Mouse (Mus musculus): ENCODE measurements around the gene Cdc42se1. TPM values are rescaled to one million over a fixed set of nuclear protein-coding genes. Genes with fewer than 3 reads are reported as not detected.

Cdc42se1 gene
- polyA plus RNA-seq, 1 experiment from 2014 or later = 109 TPM

GRCm38 (mm10) chr3:95250783-95251424 lies 22.4 kb downstream of the Cdc42se1 start, which contains the start of gene Bnipl:
Gene Bnipl, minus strand, starts transcription at chr3:95251193.
- H3K27ac ChIP-seq (ENCODE audit: low read depth, low read length) = no peak within 1 kb of the TSS
- no peak for DNase-seq (ENCODE audit: low spot score)
- 65% methylated on average over 7 of the region's 7 CpGs for WGBS

GRCm38 (mm10) chr3:95256931-95257330 lies 28.4 kb downstream of the Cdc42se1 start:
- Histone ChIP-seq H3K27me3 (ENCODE audit: control insufficient read depth, insufficient read depth, low read length) (no peaks in the 10 kb centered on the region), H3K36me3 (ENCODE audit: control insufficient read depth, insufficient read depth, low read length) (peaks cover 22% of the 10 kb centered on the region), H3K4me2 (ENCODE audit: low read depth) (no peak overlapping the region), H3K9ac (ENCODE audit: low read length) (no peak overlapping the region), H3K9me3 (ENCODE audit: control insufficient read depth, low read length) (no peaks in the 10 kb centered on the region), H3K4me3 (ENCODE audit: low read depth, low read length) (no peak overlapping the region), H3K4me1 (ENCODE audit: control insufficient read depth, insufficient read depth, low read length) (no peaks in the 10 kb centered on the region), H3K27ac (ENCODE audit: low read depth, low read length) (no peak overlapping the region)
- WGBS = 79% methylated on average over 5 of the region's 5 CpGs
- ATAC-seq (ENCODE audit: insufficient read depth, low FRiP score, low TSS enrichment) = no peak
- no peak for DNase-seq (ENCODE audit: low spot score)

More at GRCm38 (mm10) chr3:95250783-95251424, 22.4 kb downstream of the Cdc42se1 start, which contains the start of gene Bnipl:
- Histone ChIP-seq H3K36me3 (ENCODE audit: control insufficient read depth, insufficient read depth, low read length) (peaks cover 3% of the 10 kb centered on the region; the same call in 1 of the 2 replicates), H3K4me1 (ENCODE audit: control insufficient read depth, insufficient read depth, low read length) (no peaks in the 10 kb centered on the region), H3K27me3 (ENCODE audit: control insufficient read depth, insufficient read depth, low read length) (no peaks in the 10 kb centered on the region), H3K9me3 (ENCODE audit: control insufficient read depth, low read length) (no peaks in the 10 kb centered on the region), H3K4me2 (ENCODE audit: low read depth) (no peak within 1 kb of the TSS), H3K9ac (ENCODE audit: low read length) (no peak within 1 kb of the TSS), H3K4me3 (ENCODE audit: low read depth, low read length) (no peak within 1 kb of the TSS)
- ATAC-seq (ENCODE audit: insufficient read depth, low FRiP score, low TSS enrichment) = no peak

GRCm38 (mm10) chr3:95261975-95262374 lies 33.4 kb downstream of the Cdc42se1 start:
- no peaks in the 10 kb centered on the region for H3K4me1 ChIP-seq (ENCODE audit: control insufficient read depth, insufficient read depth, low read length)
- H3K27ac ChIP-seq (ENCODE audit: low read depth, low read length) = no peak overlapping the region
- no peak overlapping the region for H3K4me2 ChIP-seq (ENCODE audit: low read depth)
- H3K9ac ChIP-seq (ENCODE audit: low read length) = no peak overlapping the region
- WGBS = 90% methylated on average over 4 of the region's 4 CpGs
- DNase-seq (ENCODE audit: low spot score) (no peak), ATAC-seq (ENCODE audit: insufficient read depth, low FRiP score, low TSS enrichment) (no peak)
- peaks cover 17% of the 10 kb centered on the region for H3K36me3 ChIP-seq (ENCODE audit: control insufficient read depth, insufficient read depth, low read length)
- no peaks in the 10 kb centered on the region for H3K9me3 ChIP-seq (ENCODE audit: control insufficient read depth, low read length)
- no peaks in the 10 kb centered on the region for H3K27me3 ChIP-seq (ENCODE audit: control insufficient read depth, insufficient read depth, low read length)
- H3K4me3 ChIP-seq (ENCODE audit: low read depth, low read length) = no peak overlapping the region

GRCm38 (mm10) chr3:95263089-95263739 lies 34.7 kb downstream of the Cdc42se1 start:
- H3K9me3 ChIP-seq (ENCODE audit: control insufficient read depth, low read length) = no peaks in the 10 kb centered on the region
- H3K27me3 ChIP-seq (ENCODE audit: control insufficient read depth, insufficient read depth, low read length) = no peaks in the 10 kb centered on the region
- peak; percentile 61 for DNase-seq (ENCODE audit: low spot score)
- no peak overlapping the region for H3K4me2 ChIP-seq (ENCODE audit: low read depth)
- peaks cover 13% of the 10 kb centered on the region for H3K36me3 ChIP-seq (ENCODE audit: control insufficient read depth, insufficient read depth, low read length)
- no peak overlapping the region for H3K9ac ChIP-seq (ENCODE audit: low read length)
- H3K27ac ChIP-seq (ENCODE audit: low read depth, low read length) = no peak overlapping the region
- H3K4me3 ChIP-seq (ENCODE audit: low read depth, low read length) = no peak overlapping the region
- WGBS = 46% methylated on average over 11 of the region's 11 CpGs
- ATAC-seq (ENCODE audit: insufficient read depth, low FRiP score, low TSS enrichment) = no peak
- H3K4me1 ChIP-seq (ENCODE audit: control insufficient read depth, insufficient read depth, low read length) = no peaks in the 10 kb centered on the region

GRCm38 (mm10) chr3:95264724-95265123 lies 36.2 kb downstream of the Cdc42se1 start:
- Histone ChIP-seq H3K27me3 (ENCODE audit: control insufficient read depth, insufficient read depth, low read length) (no peaks in the 10 kb centered on the region), H3K36me3 (ENCODE audit: control insufficient read depth, insufficient read depth, low read length) (peaks cover 7% of the 10 kb centered on the region), H3K4me3 (ENCODE audit: low read depth, low read length) (no peak overlapping the region), H3K4me2 (ENCODE audit: low read depth) (no peak overlapping the region), H3K4me1 (ENCODE audit: control insufficient read depth, insufficient read depth, low read length) (no peaks in the 10 kb centered on the region), H3K27ac (ENCODE audit: low read depth, low read length) (no peak overlapping the region), H3K9ac (ENCODE audit: low read length) (no peak overlapping the region), H3K9me3 (ENCODE audit: control insufficient read depth, low read length) (no peaks in the 10 kb centered on the region)
- no peak for ATAC-seq (ENCODE audit: insufficient read depth, low FRiP score, low TSS enrichment)
- no peak for DNase-seq (ENCODE audit: low spot score)
- WGBS = 82% methylated on average over 1 of the region's 1 CpGs

GRCm38 (mm10) chr3:95266052-95266451 lies 37.5 kb downstream of the Cdc42se1 start:
- no peak overlapping the region for H3K4me2 ChIP-seq (ENCODE audit: low read depth)
- no peak overlapping the region for H3K9ac ChIP-seq (ENCODE audit: low read length)
- no peaks in the 10 kb centered on the region for H3K9me3 ChIP-seq (ENCODE audit: control insufficient read depth, low read length)
- no peaks in the 10 kb centered on the region for H3K27me3 ChIP-seq (ENCODE audit: control insufficient read depth, insufficient read depth, low read length)
- H3K27ac ChIP-seq (ENCODE audit: low read depth, low read length) = no peak overlapping the region
- no peaks in the 10 kb centered on the region for H3K4me1 ChIP-seq (ENCODE audit: control insufficient read depth, insufficient read depth, low read length)
- peaks cover 4% of the 10 kb centered on the region for H3K36me3 ChIP-seq (ENCODE audit: control insufficient read depth, insufficient read depth, low read length)
- ATAC-seq (ENCODE audit: insufficient read depth, low FRiP score, low TSS enrichment) (no peak), DNase-seq (ENCODE audit: low spot score) (no peak)
- 95% methylated on average over 3 of the region's 3 CpGs for WGBS
- no peak overlapping the region for H3K4me3 ChIP-seq (ENCODE audit: low read depth, low read length)

GRCm38 (mm10) chr3:95267855-95268254 lies 39.3 kb downstream of the Cdc42se1 start:
- H3K27me3 ChIP-seq (ENCODE audit: control insufficient read depth, insufficient read depth, low read length) = no peaks in the 10 kb centered on the region
- peaks cover 2% of the 10 kb centered on the region; the same call in 1 of the 2 replicates for H3K36me3 ChIP-seq (ENCODE audit: control insufficient read depth, insufficient read depth, low read length)
- H3K4me3 ChIP-seq (ENCODE audit: low read depth, low read length) = no peak overlapping the region
- H3K27ac ChIP-seq (ENCODE audit: low read depth, low read length) = no peak overlapping the region
- no peaks in the 10 kb centered on the region for H3K9me3 ChIP-seq (ENCODE audit: control insufficient read depth, low read length)
- no peak overlapping the region for H3K9ac ChIP-seq (ENCODE audit: low read length)
- ATAC-seq (ENCODE audit: insufficient read depth, low FRiP score, low TSS enrichment) (no peak), DNase-seq (ENCODE audit: low spot score) (no peak)
- H3K4me1 ChIP-seq (ENCODE audit: control insufficient read depth, insufficient read depth, low read length) = no peaks in the 10 kb centered on the region
- no peak overlapping the region for H3K4me2 ChIP-seq (ENCODE audit: low read depth)

GRCm38 (mm10) chr3:95269789-95270188 lies 41.3 kb downstream of the Cdc42se1 start:
- DNase-seq (ENCODE audit: low spot score) (no peak), ATAC-seq (ENCODE audit: insufficient read depth, low FRiP score, low TSS enrichment) (no peak)
- H3K9me3 ChIP-seq (ENCODE audit: control insufficient read depth, low read length) = no peaks in the 10 kb centered on the region
- H3K9ac ChIP-seq (ENCODE audit: low read length) = no peak overlapping the region
- 86% methylated on average over 5 of the region's 5 CpGs for WGBS
- H3K4me2 ChIP-seq (ENCODE audit: low read depth) = no peak overlapping the region
- H3K4me1 ChIP-seq (ENCODE audit: control insufficient read depth, insufficient read depth, low read length) = no peaks in the 10 kb centered on the region
- no peaks in the 10 kb centered on the region for H3K27me3 ChIP-seq (ENCODE audit: control insufficient read depth, insufficient read depth, low read length)
- H3K27ac ChIP-seq (ENCODE audit: low read depth, low read length) = no peak overlapping the region
- H3K36me3 ChIP-seq (ENCODE audit: control insufficient read depth, insufficient read depth, low read length) = no peaks in the 10 kb centered on the region; the same call in 1 of the 2 replicates
- no peak overlapping the region for H3K4me3 ChIP-seq (ENCODE audit: low read depth, low read length)

All from neural tube, embryonic 11.5 days (tissue).